Mouse (Mus musculus) bone marrow macrophage, adult 2 months (primary cell): ENCODE data around the gene Olfr743. TPM values are rescaled to one million over a fixed set of nuclear protein-coding genes. Genes with fewer than 3 reads are reported as not detected.
"Not testable (repeated sequence)": the region's sequence is repeated elsewhere in the genome, so short reads cannot be mapped to it uniquely, and the experiment has no call there.

Experiments
- H3K27ac ChIP-seq: 2 replicates; pipeline ENCODE4 v1.5.1; 2012; ENCODE audit warnings: low read depth, low read length; ENCODE audit not compliant: insufficient read depth
- H3K4me1 ChIP-seq: 2 replicates; pipeline ENCODE4 v1.6.1; 2012; ENCODE audit warnings: low read length; ENCODE audit not compliant: control insufficient read depth, insufficient read depth
- H3K4me3 ChIP-seq: 2 replicates; pipeline ENCODE4 v1.5.1; 2012; ENCODE audit warnings: mild to moderate bottlenecking, low read length, moderate library complexity; ENCODE audit not compliant: insufficient read depth
- CTCF ChIP-seq: IDR thresholded peaks from 2 replicates; pipeline ENCODE4 v1.5.1; 2012; ENCODE audit warnings: low read depth, mild to moderate bottlenecking, low read length, moderate library complexity
- POLR2A ChIP-seq: IDR thresholded peaks from 2 replicates; pipeline ENCODE4 v1.6.1; 2012; ENCODE audit warnings: mild to moderate bottlenecking, low read depth, low read length, borderline replicate concordance
- polyA plus RNA-seq: library from polyadenylated mRNA; stranded (reverse); fragments of >200 nt; gene quantifications from 2 replicates; pipeline ENCODE4 v1.2.4, GENCODE M21; 2012; ENCODE audit not compliant: missing spikeins, insufficient read depth, insufficient read length

Olfr743 gene
- polyA plus RNA-seq = not detected in 2 replicates

- H3K4me1 ChIP-seq = no peaks in the 10 kb centered on the region
- no peak within 1 kb of the TSS for H3K4me3 ChIP-seq
- TF ChIP-seq CTCF (no peak), POLR2A (no peak)
- H3K27ac ChIP-seq = no peak within 1 kb of the TSS
These were observed at the start of gene Olfr743 for GRCm38 (mm10) chr14:50521539-50521938. TSS of gene Olfr743 (plus strand) at chr14:50521839.

- TF ChIP-seq POLR2A = no peak
- TF ChIP-seq CTCF = no peak
- no peaks in the 10 kb centered on the region for H3K4me1 ChIP-seq
- no peak within 1 kb of the TSS for H3K27ac ChIP-seq
- no peak within 1 kb of the TSS for H3K4me3 ChIP-seq
These were observed 49.2 kb upstream of the Olfr743 start, which contains the start of gene Olfr741 for GRCm38 (mm10) chr14:50472438-50472837. TSS of gene Olfr741 (plus strand) at chr14:50472738.

DNA sequence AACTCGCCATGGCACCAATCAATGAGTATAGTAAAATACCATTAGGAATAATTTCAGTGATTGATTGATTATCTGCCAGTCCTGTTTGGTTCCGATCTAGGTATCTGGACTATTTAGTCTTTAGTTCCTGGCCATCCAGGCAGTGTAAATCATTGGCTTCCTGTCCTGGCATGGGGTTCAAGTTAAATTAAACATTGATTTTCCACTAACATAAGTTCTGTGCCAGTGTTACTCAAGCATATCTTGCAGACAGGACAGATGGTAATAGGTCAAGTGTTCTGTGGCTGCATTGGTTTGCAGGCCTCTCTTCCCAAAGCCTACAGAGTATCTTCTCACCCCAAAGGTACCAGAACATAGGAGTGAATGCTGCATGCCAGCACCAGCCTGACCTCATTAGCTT, 43.2 kb upstream of the Olfr743 start:
- Histone ChIP-seq H3K4me3 (no peak overlapping the region), H3K27ac (no peak overlapping the region), H3K4me1 (no peaks in the 10 kb centered on the region)
- TF ChIP-seq POLR2A (no peak), CTCF (no peak)

DNA sequence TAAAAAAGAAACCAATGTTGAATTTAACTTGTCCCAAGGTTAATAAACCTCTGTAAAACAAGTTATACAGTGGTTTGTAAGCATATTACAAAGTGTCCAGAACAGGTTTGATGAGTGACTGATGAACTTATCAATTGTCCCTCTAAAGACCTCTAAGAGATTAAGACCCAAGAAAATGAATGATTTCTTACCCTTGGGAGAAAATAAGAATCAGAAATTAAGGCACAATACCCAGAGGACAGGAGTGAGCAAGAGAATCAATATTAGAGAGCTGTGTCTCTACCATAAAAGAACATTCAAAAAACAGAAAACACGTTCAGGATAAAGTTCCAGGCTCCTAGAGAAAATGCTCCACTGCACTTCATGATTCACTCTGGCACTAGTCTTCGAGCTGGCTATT, 18.3 kb upstream of the Olfr743 start, which contains the start of gene Olfr742:
Gene Olfr742, plus strand, starts transcription at position 301 of the 400 bp plus-strand sequence.
- TF ChIP-seq CTCF = no peak
- no peak for TF ChIP-seq POLR2A
- Histone ChIP-seq H3K27ac (no peak within 1 kb of the TSS), H3K4me3 (no peak within 1 kb of the TSS), H3K4me1 (no peaks in the 10 kb centered on the region)

DNA sequence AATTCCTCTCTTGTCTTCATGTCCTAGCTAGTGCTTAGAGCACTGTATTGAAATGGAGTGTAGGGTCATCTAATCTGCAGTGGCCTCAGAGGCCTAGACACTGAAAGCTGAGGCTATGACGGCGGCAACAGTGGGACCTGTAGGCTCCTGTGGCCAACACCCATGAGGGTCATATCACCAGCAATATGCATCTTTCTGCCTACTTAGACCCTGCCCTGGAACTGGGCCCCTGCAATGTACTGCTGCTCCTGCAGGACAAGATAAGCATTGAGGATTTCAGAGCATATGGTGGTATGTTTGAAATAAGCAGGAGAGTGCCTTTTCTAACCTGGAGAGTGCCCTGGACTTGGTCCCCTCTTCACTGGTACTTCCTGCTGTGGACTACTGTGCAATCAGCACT, 31.1 kb downstream of the Olfr743 start:
- TF ChIP-seq POLR2A = no peak
- Histone ChIP-seq H3K4me3 (no peak overlapping the region), H3K27ac (no peak overlapping the region), H3K4me1 (no peaks in the 10 kb centered on the region)

- not testable (repeated sequence) for H3K27ac ChIP-seq, H3K4me1 ChIP-seq, H3K4me3 ChIP-seq
These were observed 51.4 kb downstream of the Olfr743 start for GRCm38 (mm10) chr14:50573056-50573455.

Other genes with a start within 250 kb of the Olfr743 start
- gene Olfr732, start 237.6 kb upstream of the Olfr743 start, polyA plus RNA-seq = not detected in 2 replicates
- gene Olfr733, start 220.3 kb upstream of the Olfr743 start, polyA plus RNA-seq = not detected in 2 replicates
- gene Olfr734, start 195.1 kb upstream of the Olfr743 start, polyA plus RNA-seq = not detected in 2 replicates
- gene Olfr735, start 173.0 kb upstream of the Olfr743 start, polyA plus RNA-seq = not detected in 2 replicates
- gene Tlr11, start 163.9 kb upstream of the Olfr743 start, polyA plus RNA-seq = 0.27 TPM in 1 of 2 replicates, not detected in the other
- gene Olfr736, start 140.7 kb upstream of the Olfr743 start, polyA plus RNA-seq = not detected in 2 replicates
- not detected in 2 replicates for gene Olfr738, start 114.3 kb upstream of the Olfr743 start, polyA plus RNA-seq
- not detected in 2 replicates for gene Olfr739, start 103.2 kb upstream of the Olfr743 start, polyA plus RNA-seq
- not detected in 2 replicates for gene Olfr740, start 76.3 kb upstream of the Olfr743 start, polyA plus RNA-seq
- not detected in 2 replicates for gene Olfr741, start 49.1 kb upstream of the Olfr743 start, polyA plus RNA-seq
- gene Olfr742, start 18.2 kb upstream of the Olfr743 start, polyA plus RNA-seq = not detected in 2 replicates
- gene Olfr744, start 93.0 kb downstream of the Olfr743 start, polyA plus RNA-seq = not detected in 2 replicates
- gene Olfr745, start 117.5 kb downstream of the Olfr743 start, polyA plus RNA-seq = not detected in 2 replicates
- not detected in 2 replicates for gene Olfr746, start 125.2 kb downstream of the Olfr743 start, polyA plus RNA-seq
- gene Olfr747, start 171.4 kb downstream of the Olfr743 start, polyA plus RNA-seq = not detected in 2 replicates
- gene Olfr748, start 185.5 kb downstream of the Olfr743 start, polyA plus RNA-seq = not detected in 2 replicates
- gene Olfr749, start 223.3 kb downstream of the Olfr743 start, polyA plus RNA-seq = not detected in 2 replicates